Mouse (Mus musculus): ENCODE results near the gene Cdc42bpb. TPM values are rescaled to one million over a fixed set of nuclear protein-coding genes. Genes with fewer than 3 reads are reported as not detected.

Gene Cdc42bpb
- total RNA-seq, 2 experiments from 2014 or later = 112 to 153 TPM

- DNase-seq = peak; percentile 46 to 76
These were observed 9.2 kb upstream of the Cdc42bpb start for GRCm38 (mm10) chr12:111386642-111387120.

GRCm38 (mm10) chr12:111385883-111386641 is 8.5 kb upstream of the Cdc42bpb start:
- no peak for DNase-seq

GRCm38 (mm10) chr12:111378812-111379211 is 1.3 kb upstream of the Cdc42bpb start:
- DNase-seq = no peak

- DNase-seq = peak; percentile 60 to 67
These were observed 520 bp upstream of the Cdc42bpb start for GRCm38 (mm10) chr12:111377986-111378490.

GRCm38 (mm10) chr12:111376826-111377331 is 639 bp downstream of the Cdc42bpb start:
- DNase-seq = peak; percentile 76 to 82

GRCm38 (mm10) chr12:111376053-111376452 is 1.5 kb downstream of the Cdc42bpb start:
- DNase-seq = no peak

GRCm38 (mm10) chr12:111375559-111375958 is 2.0 kb downstream of the Cdc42bpb start:
- DNase-seq = peak; percentile 52 to 57

- DNase-seq = no peak
These were observed 2.8 kb downstream of the Cdc42bpb start for GRCm38 (mm10) chr12:111374727-111375126.

- no peak for DNase-seq
These were observed 4.1 kb downstream of the Cdc42bpb start for GRCm38 (mm10) chr12:111373411-111373810.

GRCm38 (mm10) chr12:111371905-111372304 is 5.6 kb downstream of the Cdc42bpb start:
- no peak for DNase-seq

- no peak for DNase-seq
These were observed 7.3 kb downstream of the Cdc42bpb start for GRCm38 (mm10) chr12:111370249-111370648.

GRCm38 (mm10) chr12:111367065-111367464 is 10.5 kb downstream of the Cdc42bpb start:
- DNase-seq = no peak

- DNase-seq = no peak
These were observed 13.3 kb downstream of the Cdc42bpb start for GRCm38 (mm10) chr12:111364234-111364633.

- no peak for DNase-seq
These were observed 16.0 kb downstream of the Cdc42bpb start for GRCm38 (mm10) chr12:111361319-111362098.

- DNase-seq = no peak
These were observed 16.8 kb downstream of the Cdc42bpb start for GRCm38 (mm10) chr12:111360671-111361070.

- peak; percentile 29 to 56 for DNase-seq
These were observed 21.3 kb downstream of the Cdc42bpb start for GRCm38 (mm10) chr12:111356216-111356615.

GRCm38 (mm10) chr12:111354142-111354541 is 23.4 kb downstream of the Cdc42bpb start:
- no peak for DNase-seq

GRCm38 (mm10) chr12:111353439-111353915 is 24.0 kb downstream of the Cdc42bpb start:
- DNase-seq = peak; percentile 69 to 72

GRCm38 (mm10) chr12:111353008-111353407 is 24.5 kb downstream of the Cdc42bpb start:
- no peak for DNase-seq

- DNase-seq = no peak
These were observed 25.0 kb downstream of the Cdc42bpb start for GRCm38 (mm10) chr12:111352520-111352919.

GRCm38 (mm10) chr12:111349540-111350231 is 27.8 kb downstream of the Cdc42bpb start:
- peak; percentile 60 to 63 for DNase-seq

GRCm38 (mm10) chr12:111343956-111344355 is 33.6 kb downstream of the Cdc42bpb start:
- DNase-seq = no peak
